Mouse (Mus musculus) CD4-positive helper T cell, adult 2 months (primary cell): ENCODE measurements around the gene Olfr180.

Experiments
- DNase-seq: peaks from one replicate; pipeline ENCODE4 v3.0.0-alpha.2; 2012; ENCODE audit warnings: low read depth, missing footprints, low spot score

The Olfr180 gene

GRCm38 (mm10) chr16:58929292-58929691 is at the start of gene Olfr180:
TSS of gene Olfr180 (minus strand) at chr16:58929392.
- no peak for DNase-seq

- no peak for DNase-seq
Measured at GRCm38 (mm10) chr16:58928655-58929054, 537 bp downstream of the Olfr180 start, which contains the start of gene Olfr181. TSS of gene Olfr181 (minus strand) at chr16:58928755.

- DNase-seq = no peak
Measured at GRCm38 (mm10) chr16:58891963-58892362, 37.2 kb downstream of the Olfr180 start, which contains the start of gene Olfr178. TSS of gene Olfr178 (minus strand) at chr16:58892063.

- DNase-seq = no peak
Measured at GRCm38 (mm10) chr16:58884416-58884815, 44.8 kb downstream of the Olfr180 start.

- no peak for DNase-seq
Measured at GRCm38 (mm10) chr16:58874668-58875067, 54.5 kb downstream of the Olfr180 start, which contains the start of gene Olfr177. TSS of gene Olfr177 (minus strand) at chr16:58874768.
